Mouse (Mus musculus): Measurements from ENCODE around the gene Arid1a. TPM values are rescaled to one million over a fixed set of nuclear protein-coding genes. Genes with fewer than 3 reads are reported as not detected.
A peak's percentile ranks its signal among the peaks of the same experiment; 100 is the strongest.

Arid1a gene
- polyA plus RNA-seq, 1 experiment from 2014 or later, result 10.4 TPM

- WGBS, result 87% methylated on average over 3 of the region's 3 CpGs
- no peak for TF ChIP-seq CTCF (IDR thresholded peaks at IDR 0.05; ENCODE audit: low read depth)
- peaks cover 4% of the 10 kb centered on the region; the same call in 1 of the 2 replicates for H3K4me1 ChIP-seq (replicated peaks; ENCODE audit: control insufficient read depth, insufficient read depth, low read length)
These were observed 88.0 kb downstream of the Arid1a start for GRCm38 (mm10) chr4:133668537-133668936.

GRCm38 (mm10) chr4:133666199-133666598, 90.4 kb downstream of the Arid1a start:
- Histone ChIP-seq H3K9me3 (ENCODE audit: control insufficient read depth) (no peaks in the 10 kb centered on the region), H3K27ac (ENCODE audit: low read depth, low read length) (no peak overlapping the region), H3K27me3 (replicated peaks; ENCODE audit: control insufficient read depth, insufficient read depth, low read length) (no peaks in the 10 kb centered on the region), H3K9ac (ENCODE audit: low read depth, low read length) (no peak overlapping the region), H3K4me1 (replicated peaks; ENCODE audit: control insufficient read depth, insufficient read depth, low read length) (peaks cover 4% of the 10 kb centered on the region; the same call in 1 of the 2 replicates), H3K4me3 (ENCODE audit: low read depth, low read length) (no peak overlapping the region), H3K4me2 (replicated peaks; ENCODE audit: low read depth) (no peak overlapping the region), H3K36me3 (ENCODE audit: control insufficient read depth, insufficient read depth) (peaks cover 25% of the 10 kb centered on the region)
- no peak for ATAC-seq
- TF ChIP-seq CTCF (IDR thresholded peaks at IDR 0.05; ENCODE audit: low read depth), result no peak
- 83% methylated on average over 6 of the region's 6 CpGs for WGBS

More at GRCm38 (mm10) chr4:133668537-133668936, 88.0 kb downstream of the Arid1a start:
- ATAC-seq, result no peak
- no peak overlapping the region for H3K4me3 ChIP-seq (ENCODE audit: low read depth, low read length)
- peaks cover 21% of the 10 kb centered on the region for H3K36me3 ChIP-seq (ENCODE audit: control insufficient read depth, insufficient read depth)
- H3K9me3 ChIP-seq (ENCODE audit: control insufficient read depth), result no peaks in the 10 kb centered on the region
- H3K4me2 ChIP-seq (replicated peaks; ENCODE audit: low read depth), result no peak overlapping the region
- H3K27ac ChIP-seq (ENCODE audit: low read depth, low read length), result no peak overlapping the region
- no peak overlapping the region for H3K9ac ChIP-seq (ENCODE audit: low read depth, low read length)
- no peaks in the 10 kb centered on the region for H3K27me3 ChIP-seq (replicated peaks; ENCODE audit: control insufficient read depth, insufficient read depth, low read length)

GRCm38 (mm10) chr4:133665118-133665517, 91.5 kb downstream of the Arid1a start:
- H3K9ac ChIP-seq (ENCODE audit: low read depth, low read length), result no peak overlapping the region
- H3K36me3 ChIP-seq (ENCODE audit: control insufficient read depth, insufficient read depth), result peaks cover 25% of the 10 kb centered on the region
- TF ChIP-seq CTCF (IDR thresholded peaks at IDR 0.05; ENCODE audit: low read depth), result no peak
- ATAC-seq, result no peak
- no peaks in the 10 kb centered on the region for H3K9me3 ChIP-seq (ENCODE audit: control insufficient read depth)
- 57% methylated on average over 11 of the region's 11 CpGs for WGBS
- no peak overlapping the region for H3K4me2 ChIP-seq (replicated peaks; ENCODE audit: low read depth)
- H3K4me1 ChIP-seq (replicated peaks; ENCODE audit: control insufficient read depth, insufficient read depth, low read length), result peaks cover 4% of the 10 kb centered on the region; the same call in 1 of the 2 replicates
- no peak overlapping the region for H3K4me3 ChIP-seq (ENCODE audit: low read depth, low read length)
- H3K27ac ChIP-seq (ENCODE audit: low read depth, low read length), result no peak overlapping the region
- H3K27me3 ChIP-seq (replicated peaks; ENCODE audit: control insufficient read depth, insufficient read depth, low read length), result no peaks in the 10 kb centered on the region

- Histone ChIP-seq H3K27ac (ENCODE audit: low read depth, low read length) (no peak overlapping the region), H3K27me3 (replicated peaks; ENCODE audit: control insufficient read depth, insufficient read depth, low read length) (no peaks in the 10 kb centered on the region), H3K9ac (ENCODE audit: low read depth, low read length) (no peak overlapping the region), H3K4me2 (replicated peaks; ENCODE audit: low read depth) (no peak overlapping the region), H3K4me3 (ENCODE audit: low read depth, low read length) (no peak overlapping the region), H3K9me3 (ENCODE audit: control insufficient read depth) (no peaks in the 10 kb centered on the region), H3K36me3 (ENCODE audit: control insufficient read depth, insufficient read depth) (peaks cover 18% of the 10 kb centered on the region), H3K4me1 (replicated peaks; ENCODE audit: control insufficient read depth, insufficient read depth, low read length) (peaks cover 4% of the 10 kb centered on the region; the same call in 1 of the 2 replicates)
- WGBS, result 51% methylated on average over 8 of the region's 8 CpGs
- no peak for ATAC-seq
- TF ChIP-seq CTCF (IDR thresholded peaks at IDR 0.05; ENCODE audit: low read depth), result no peak
These were observed 93.6 kb downstream of the Arid1a start for GRCm38 (mm10) chr4:133662945-133663344.

- Histone ChIP-seq H3K27me3 (replicated peaks; ENCODE audit: control insufficient read depth, insufficient read depth, low read length) (no peaks in the 10 kb centered on the region), H3K9me3 (ENCODE audit: control insufficient read depth) (no peaks in the 10 kb centered on the region), H3K4me1 (replicated peaks; ENCODE audit: control insufficient read depth, insufficient read depth, low read length) (peaks cover 4% of the 10 kb centered on the region; the same call in 1 of the 2 replicates), H3K4me2 (replicated peaks; ENCODE audit: low read depth) (no peak overlapping the region), H3K27ac (ENCODE audit: low read depth, low read length) (no peak overlapping the region), H3K36me3 (ENCODE audit: control insufficient read depth, insufficient read depth) (peaks cover 13% of the 10 kb centered on the region; the same call in 1 of the 2 replicates), H3K9ac (ENCODE audit: low read depth, low read length) (no peak overlapping the region), H3K4me3 (ENCODE audit: low read depth, low read length) (no peak overlapping the region)
- ATAC-seq, result no peak
- WGBS, result 87% methylated on average over 8 of the region's 8 CpGs
- no peak for TF ChIP-seq CTCF (IDR thresholded peaks at IDR 0.05; ENCODE audit: low read depth)
These were observed 94.1 kb downstream of the Arid1a start for GRCm38 (mm10) chr4:133662421-133662820.

- Histone ChIP-seq H3K9ac (ENCODE audit: low read depth, low read length) (peak overlapping the region; percentile 32; the same call in 1 of the 2 replicates), H3K27me3 (replicated peaks; ENCODE audit: control insufficient read depth, insufficient read depth, low read length) (no peaks in the 10 kb centered on the region), H3K27ac (ENCODE audit: low read depth, low read length) (peak overlapping the region; percentile 67), H3K4me3 (ENCODE audit: low read depth, low read length) (peak overlapping the region; percentile 13; the same call in 1 of the 2 replicates), H3K4me1 (replicated peaks; ENCODE audit: control insufficient read depth, insufficient read depth, low read length) (peaks cover 4% of the 10 kb centered on the region; the same call in 1 of the 2 replicates), H3K9me3 (ENCODE audit: control insufficient read depth) (no peaks in the 10 kb centered on the region), H3K36me3 (ENCODE audit: control insufficient read depth, insufficient read depth) (peaks cover 11% of the 10 kb centered on the region; the same call in 1 of the 2 replicates), H3K4me2 (replicated peaks; ENCODE audit: low read depth) (peak overlapping the region; percentile 61)
- TF ChIP-seq CTCF (IDR thresholded peaks at IDR 0.05; ENCODE audit: low read depth), result no peak
- ATAC-seq, result peak; percentile 34
- 20% methylated on average over 10 of the region's 10 CpGs for WGBS
These were observed 96.1 kb downstream of the Arid1a start for GRCm38 (mm10) chr4:133660193-133661155.
